Mouse (Mus musculus): ENCODE data around the gene Nup205. TPM values are rescaled to one million over a fixed set of nuclear protein-coding genes. Genes with fewer than 3 reads are reported as not detected.
"Not testable (repeated sequence)": the region's sequence is repeated elsewhere in the genome, so short reads cannot be mapped to it uniquely, and the experiment has no call there.

The Nup205 gene
- polyA plus RNA-seq, 1 experiment from 2014 or later: 46.7 TPM

DNA sequence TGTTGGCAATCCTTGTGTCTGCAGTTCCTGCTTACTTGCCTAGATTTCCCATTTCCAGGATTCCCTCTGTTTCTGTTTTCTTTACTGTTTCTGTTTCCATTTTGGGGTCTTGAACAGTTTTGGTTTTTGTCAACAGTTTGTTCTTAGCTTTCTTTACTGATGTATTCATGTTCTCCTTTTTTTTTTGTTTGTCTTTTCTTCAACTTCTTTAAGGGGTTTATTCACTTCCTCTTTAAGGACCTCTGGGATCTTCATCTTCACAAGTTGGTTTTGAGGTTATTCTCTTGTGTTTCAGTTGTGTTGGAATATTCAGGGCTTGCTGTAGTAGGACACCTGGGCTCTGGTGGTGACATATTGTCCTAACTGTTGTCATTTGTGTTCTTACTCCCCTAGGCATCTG, 22.7 kb upstream of the Nup205 start:
- Histone ChIP-seq H3K27me3 (ENCODE audit: control insufficient read depth, insufficient read depth, low read length) (no peaks in the 10 kb centered on the region), H3K27ac (ENCODE audit: low read length) (no peak overlapping the region), H3K4me1 (ENCODE audit: control insufficient read depth, insufficient read depth, low read length) (no peaks in the 10 kb centered on the region), H3K9me3 (ENCODE audit: control insufficient read depth, low read depth, low read length) (no peaks in the 10 kb centered on the region), H3K4me2 (replicated peaks; ENCODE audit: low read depth, low read length) (no peak overlapping the region), H3K4me3 (ENCODE audit: low read depth, low read length) (no peak overlapping the region), H3K36me3 (ENCODE audit: control insufficient read depth, insufficient read depth, low read length) (no peaks in the 10 kb centered on the region), H3K9ac (replicated peaks; ENCODE audit: low read depth, low read length) (no peak overlapping the region)
- no peak for ATAC-seq (ENCODE audit: insufficient number of reproducible peaks, insufficient read depth, low FRiP score, low read depth)

DNA sequence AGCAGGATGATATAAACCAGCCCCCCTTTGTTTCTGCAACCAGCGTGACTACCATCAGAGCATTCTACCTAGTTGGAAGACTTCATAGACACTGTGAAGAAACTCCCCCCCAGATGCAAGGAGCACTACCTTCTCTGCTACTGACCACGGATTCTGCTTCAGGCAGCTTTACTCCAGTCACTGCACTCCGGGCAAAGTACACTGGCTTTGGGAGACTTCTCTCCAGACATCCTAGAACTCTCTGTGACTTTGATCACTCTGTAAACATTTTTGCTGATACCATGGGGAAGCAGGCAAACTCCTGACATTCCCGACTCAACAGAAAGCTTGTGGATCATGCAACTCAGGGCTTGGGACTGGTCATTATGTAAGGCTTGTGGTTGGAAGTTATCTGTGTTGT, 8.0 kb upstream of the Nup205 start:
- Histone ChIP-seq H3K36me3 (ENCODE audit: control insufficient read depth, insufficient read depth, low read length) (no peaks in the 10 kb centered on the region), H3K9ac (replicated peaks; ENCODE audit: low read depth, low read length) (no peak overlapping the region), H3K27ac (ENCODE audit: low read length) (no peak overlapping the region), H3K27me3 (ENCODE audit: control insufficient read depth, insufficient read depth, low read length) (no peaks in the 10 kb centered on the region), H3K4me2 (replicated peaks; ENCODE audit: low read depth, low read length) (no peak overlapping the region), H3K9me3 (ENCODE audit: control insufficient read depth, low read depth, low read length) (no peaks in the 10 kb centered on the region), H3K4me1 (ENCODE audit: control insufficient read depth, insufficient read depth, low read length) (no peaks in the 10 kb centered on the region), H3K4me3 (ENCODE audit: low read depth, low read length) (no peak overlapping the region)
- 52% methylated on average over 4 of the region's 4 CpGs for WGBS
- no peak for ATAC-seq (ENCODE audit: insufficient number of reproducible peaks, insufficient read depth, low FRiP score, low read depth)

DNA sequence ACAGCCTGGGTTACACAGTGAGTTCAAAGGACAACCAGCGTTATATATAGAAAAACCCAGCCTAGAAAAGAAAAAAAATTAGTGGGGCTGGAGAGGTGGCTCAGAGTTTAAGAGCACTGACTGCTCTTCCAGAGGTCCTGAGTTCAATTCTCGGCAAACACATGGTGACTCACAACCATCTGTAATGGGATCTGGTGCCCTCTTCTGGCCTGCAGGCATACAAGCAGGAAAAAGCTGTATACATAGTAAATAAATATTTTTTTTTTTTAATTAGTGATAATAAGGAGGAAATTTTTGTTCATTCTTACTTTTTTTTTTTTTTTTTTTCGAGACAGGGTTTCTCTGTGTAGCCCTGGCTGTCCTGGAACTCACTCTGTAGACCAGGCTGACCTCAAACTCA, 5.2 kb upstream of the Nup205 start:
- 55% methylated on average over 3 of the region's 3 CpGs for WGBS

DNA sequence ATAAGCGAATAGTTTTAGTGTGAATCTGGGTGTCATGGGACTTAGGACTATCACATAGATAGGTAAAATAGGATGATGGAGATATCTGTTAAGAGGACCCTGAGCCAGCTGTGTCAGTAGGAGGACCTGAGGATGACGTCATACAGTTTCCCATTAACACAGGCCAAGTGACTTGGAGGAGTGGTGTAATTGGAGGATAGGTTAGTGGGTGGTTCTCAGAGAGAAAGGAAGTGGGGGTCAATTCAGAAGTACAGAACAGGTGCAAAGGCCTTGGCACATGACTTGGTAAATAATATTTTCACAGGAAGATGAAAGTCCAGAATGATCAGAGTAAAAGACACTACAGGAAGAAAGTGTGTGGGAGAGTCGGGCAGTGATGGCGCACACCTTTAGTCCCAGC, 4.0 kb upstream of the Nup205 start:
- ATAC-seq (ENCODE audit: insufficient number of reproducible peaks, insufficient read depth, low FRiP score, low read depth): no peak
- no peaks in the 10 kb centered on the region for H3K9me3 ChIP-seq (ENCODE audit: control insufficient read depth, low read depth, low read length)
- no peak overlapping the region for H3K27ac ChIP-seq (ENCODE audit: low read length)
- H3K9ac ChIP-seq (replicated peaks; ENCODE audit: low read depth, low read length): no peak overlapping the region
- H3K4me1 ChIP-seq (ENCODE audit: control insufficient read depth, insufficient read depth, low read length): no peaks in the 10 kb centered on the region
- no peaks in the 10 kb centered on the region for H3K27me3 ChIP-seq (ENCODE audit: control insufficient read depth, insufficient read depth, low read length)
- no peak overlapping the region for H3K4me3 ChIP-seq (ENCODE audit: low read depth, low read length)
- H3K36me3 ChIP-seq (ENCODE audit: control insufficient read depth, insufficient read depth, low read length): no peaks in the 10 kb centered on the region
- no peak overlapping the region for H3K4me2 ChIP-seq (replicated peaks; ENCODE audit: low read depth, low read length)
- WGBS: 85% methylated on average over 4 of the region's 4 CpGs

More for the DNA sequence above, 5.2 kb upstream of the Nup205 start:
- ATAC-seq (ENCODE audit: insufficient number of reproducible peaks, insufficient read depth, low FRiP score, low read depth); H3K9ac ChIP-seq (replicated peaks; ENCODE audit: low read depth, low read length); H3K36me3 ChIP-seq (ENCODE audit: control insufficient read depth, insufficient read depth, low read length); H3K4me2 ChIP-seq (replicated peaks; ENCODE audit: low read depth, low read length); H3K4me3 ChIP-seq (ENCODE audit: low read depth, low read length); H3K9me3 ChIP-seq (ENCODE audit: control insufficient read depth, low read depth, low read length); H3K27ac ChIP-seq (ENCODE audit: low read length); H3K4me1 ChIP-seq (ENCODE audit: control insufficient read depth, insufficient read depth, low read length); H3K27me3 ChIP-seq (ENCODE audit: control insufficient read depth, insufficient read depth, low read length): not testable (repeated sequence)

DNA sequence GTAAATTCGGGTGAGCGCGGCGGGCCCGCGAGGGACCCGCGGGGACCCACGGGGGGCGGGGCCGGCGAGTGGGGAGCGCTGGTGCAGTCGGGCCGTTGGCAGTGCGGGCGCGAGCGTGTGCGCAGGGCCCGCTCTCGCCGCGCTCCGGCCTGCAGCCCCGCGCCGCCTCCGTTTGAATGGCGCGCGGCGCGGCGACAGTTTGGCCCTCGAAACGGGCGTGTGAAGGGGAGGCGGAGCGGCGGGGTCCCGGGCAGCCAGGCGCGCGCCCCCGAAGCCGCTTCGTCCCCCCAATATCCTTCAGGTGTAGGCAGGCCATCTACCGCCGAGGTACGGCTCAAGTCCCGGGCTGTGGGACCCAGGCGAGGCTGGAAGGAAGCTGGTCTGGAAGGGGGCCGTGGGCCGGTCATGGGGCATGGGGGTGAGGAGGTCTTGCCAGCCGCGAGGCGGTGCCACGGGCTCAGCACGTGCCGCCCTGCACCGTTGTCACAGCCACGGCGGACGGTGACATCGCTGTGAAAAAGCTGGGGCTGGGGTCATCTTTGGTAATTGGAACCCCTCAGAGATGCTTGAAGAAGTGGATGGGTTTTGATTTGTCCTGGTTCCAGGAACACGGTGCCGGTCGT, 540 bp downstream of the Nup205 start:
- peak overlapping the region; percentile 89 for H3K4me3 ChIP-seq (ENCODE audit: low read depth, low read length)
- H3K36me3 ChIP-seq (ENCODE audit: control insufficient read depth, insufficient read depth, low read length): no peaks in the 10 kb centered on the region
- peak overlapping the region; percentile 85 for H3K27ac ChIP-seq (ENCODE audit: low read length)
- WGBS: under 1% methylated on average over 67 of the region's 69 CpGs
- peak; percentile 73; the same call in 1 of the 2 replicates for ATAC-seq (ENCODE audit: insufficient number of reproducible peaks, insufficient read depth, low FRiP score, low read depth)
- H3K27me3 ChIP-seq (ENCODE audit: control insufficient read depth, insufficient read depth, low read length): no peaks in the 10 kb centered on the region
- 0 out of 2 replicates have a peak, but pooled peaks cover 4% of the 10 kb centered on the region for H3K4me1 ChIP-seq (ENCODE audit: control insufficient read depth, insufficient read depth, low read length)
- peak overlapping the region; percentile 94 for H3K9ac ChIP-seq (replicated peaks; ENCODE audit: low read depth, low read length)
- H3K9me3 ChIP-seq (ENCODE audit: control insufficient read depth, low read depth, low read length): no peaks in the 10 kb centered on the region
- H3K4me2 ChIP-seq (replicated peaks; ENCODE audit: low read depth, low read length): peak overlapping the region; percentile 84

DNA sequence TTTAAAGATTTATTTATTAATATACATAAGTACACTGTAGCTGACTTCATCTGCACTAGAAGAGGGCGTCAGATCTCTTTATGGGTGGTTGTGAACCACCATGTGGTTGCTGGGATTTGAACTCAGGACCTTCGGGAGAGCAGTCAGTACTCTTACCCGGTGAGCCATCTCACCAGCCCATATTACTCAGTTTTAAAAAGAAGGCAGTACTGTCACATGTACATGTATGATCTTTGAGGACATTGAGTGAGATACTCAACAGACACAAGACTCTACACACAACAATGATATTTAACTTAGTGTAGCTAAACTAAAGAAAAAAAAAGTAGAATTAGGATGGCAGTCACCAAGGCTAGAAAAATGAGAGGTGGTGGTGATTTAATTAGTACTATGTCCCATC, 2.1 kb downstream of the Nup205 start:
- H3K4me3 ChIP-seq (ENCODE audit: low read depth, low read length); H3K27ac ChIP-seq (ENCODE audit: low read length); H3K9me3 ChIP-seq (ENCODE audit: control insufficient read depth, low read depth, low read length); H3K9ac ChIP-seq (replicated peaks; ENCODE audit: low read depth, low read length); H3K4me1 ChIP-seq (ENCODE audit: control insufficient read depth, insufficient read depth, low read length); H3K36me3 ChIP-seq (ENCODE audit: control insufficient read depth, insufficient read depth, low read length); H3K27me3 ChIP-seq (ENCODE audit: control insufficient read depth, insufficient read depth, low read length); H3K4me2 ChIP-seq (replicated peaks; ENCODE audit: low read depth, low read length); ATAC-seq (ENCODE audit: insufficient number of reproducible peaks, insufficient read depth, low FRiP score, low read depth): not testable (repeated sequence)
- WGBS: 90% methylated on average over 3 of the region's 3 CpGs

DNA sequence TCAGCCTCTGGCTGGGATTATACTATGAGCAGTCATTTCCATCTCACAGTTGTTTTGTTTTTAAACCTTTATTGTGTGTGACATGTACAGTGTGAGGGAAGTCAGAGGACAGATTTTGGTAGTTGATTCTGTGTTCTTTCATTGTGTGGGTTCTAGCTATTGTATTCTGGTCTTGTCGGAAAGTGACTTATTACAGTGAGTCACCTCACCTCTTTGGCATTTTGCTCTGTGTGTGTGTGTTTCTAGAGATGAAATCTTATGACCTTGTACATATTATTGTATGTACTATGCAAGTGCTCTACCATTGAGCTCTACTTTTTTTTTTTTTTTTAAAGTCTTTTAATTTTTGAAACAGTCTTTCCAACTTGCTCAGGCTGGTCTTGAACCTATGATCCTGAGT, 7.6 kb downstream of the Nup205 start:
- ATAC-seq (ENCODE audit: insufficient number of reproducible peaks, insufficient read depth, low FRiP score, low read depth): no peak
- H3K4me3 ChIP-seq (ENCODE audit: low read depth, low read length): no peak overlapping the region
- 0 out of 2 replicates have a peak, but pooled peaks cover 4% of the 10 kb centered on the region for H3K4me1 ChIP-seq (ENCODE audit: control insufficient read depth, insufficient read depth, low read length)
- no peak overlapping the region for H3K9ac ChIP-seq (replicated peaks; ENCODE audit: low read depth, low read length)
- no peak overlapping the region for H3K27ac ChIP-seq (ENCODE audit: low read length)
- H3K9me3 ChIP-seq (ENCODE audit: control insufficient read depth, low read depth, low read length): no peaks in the 10 kb centered on the region
- no peaks in the 10 kb centered on the region for H3K27me3 ChIP-seq (ENCODE audit: control insufficient read depth, insufficient read depth, low read length)
- H3K4me2 ChIP-seq (replicated peaks; ENCODE audit: low read depth, low read length): no peak overlapping the region
- H3K36me3 ChIP-seq (ENCODE audit: control insufficient read depth, insufficient read depth, low read length): peaks cover 36% of the 10 kb centered on the region; the same call in 1 of the 2 replicates
- WGBS: 88% methylated on average over 1 of the region's 1 CpGs

DNA sequence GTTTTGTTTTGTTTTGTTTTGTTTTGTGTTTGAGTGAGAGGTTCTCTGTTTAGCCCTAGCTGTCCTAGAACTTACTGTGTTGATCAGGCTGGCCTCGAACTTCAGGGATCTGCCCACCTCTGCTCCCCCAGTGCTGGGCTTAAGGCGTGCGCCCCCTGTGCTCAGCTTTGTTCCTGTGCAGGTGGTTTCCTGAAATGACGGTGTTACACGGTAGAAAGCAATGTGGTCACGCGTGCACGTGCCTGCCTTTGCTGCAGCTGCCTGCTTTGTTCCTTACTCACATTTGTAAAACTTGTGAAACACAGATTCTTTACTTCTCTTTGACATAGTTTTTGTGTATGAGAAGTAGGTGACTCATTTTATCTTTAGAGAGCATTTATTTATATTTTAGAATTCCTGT, 14.0 kb downstream of the Nup205 start:
- Histone ChIP-seq H3K4me3 (ENCODE audit: low read depth, low read length) (no peak overlapping the region), H3K27ac (ENCODE audit: low read length) (no peak overlapping the region), H3K4me1 (ENCODE audit: control insufficient read depth, insufficient read depth, low read length) (no peaks in the 10 kb centered on the region), H3K36me3 (ENCODE audit: control insufficient read depth, insufficient read depth, low read length) (peaks cover 75% of the 10 kb centered on the region), H3K27me3 (ENCODE audit: control insufficient read depth, insufficient read depth, low read length) (no peaks in the 10 kb centered on the region), H3K9me3 (ENCODE audit: control insufficient read depth, low read depth, low read length) (no peaks in the 10 kb centered on the region), H3K9ac (replicated peaks; ENCODE audit: low read depth, low read length) (no peak overlapping the region), H3K4me2 (replicated peaks; ENCODE audit: low read depth, low read length) (no peak overlapping the region)
- ATAC-seq (ENCODE audit: insufficient number of reproducible peaks, insufficient read depth, low FRiP score, low read depth): no peak
- WGBS: 94% methylated on average over 8 of the region's 8 CpGs

DNA sequence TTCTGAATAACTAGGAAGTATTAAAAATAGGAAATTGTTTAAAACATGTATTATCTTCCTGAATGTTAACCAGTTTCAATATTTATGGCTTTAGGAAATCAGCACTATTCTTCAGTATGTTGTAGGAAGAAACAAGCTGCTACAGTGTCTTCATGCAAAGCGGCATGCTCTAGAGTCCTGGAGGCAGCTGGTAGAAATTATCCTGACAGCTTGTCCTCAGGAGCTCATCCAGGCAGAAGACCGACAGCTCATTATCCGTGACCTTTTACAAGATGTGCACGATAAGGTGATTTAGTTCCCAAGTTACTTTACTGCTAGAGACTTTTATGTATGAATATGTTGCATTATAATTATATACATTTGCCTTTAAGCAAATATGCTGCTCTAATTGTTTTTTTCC, 48.5 kb downstream of the Nup205 start:
- Histone ChIP-seq H3K36me3 (ENCODE audit: control insufficient read depth, insufficient read depth, low read length) (peaks cover 60% of the 10 kb centered on the region), H3K4me3 (ENCODE audit: low read depth, low read length) (no peak overlapping the region), H3K4me2 (replicated peaks; ENCODE audit: low read depth, low read length) (no peak overlapping the region), H3K9ac (replicated peaks; ENCODE audit: low read depth, low read length) (no peak overlapping the region), H3K4me1 (ENCODE audit: control insufficient read depth, insufficient read depth, low read length) (no peaks in the 10 kb centered on the region), H3K9me3 (ENCODE audit: control insufficient read depth, low read depth, low read length) (no peaks in the 10 kb centered on the region), H3K27me3 (ENCODE audit: control insufficient read depth, insufficient read depth, low read length) (no peaks in the 10 kb centered on the region), H3K27ac (ENCODE audit: low read length) (no peak overlapping the region)
- no peak for ATAC-seq (ENCODE audit: insufficient number of reproducible peaks, insufficient read depth, low FRiP score, low read depth)
- WGBS: 86% methylated on average over 4 of the region's 4 CpGs
